Mouse (Mus musculus) heart, postnatal 0 days (tissue): ENCODE measurements at regions not wholly inside any gene's neighbourhood (a gene's known extent, or its start where the extent isn't known, plus 50 kb on each side); places are given as distances from the start of the nearest gene placed in this dataset.

Experiments used
- CTCF ChIP-seq: IDR thresholded peaks from 2 replicates; pipeline ENCODE4 v1.5.1; 2016; ENCODE audit warnings: antibody characterized with exemption, control low read depth, low read depth
- EP300 ChIP-seq: IDR thresholded peaks from 2 replicates; pipeline ENCODE4 v1.6.1; 2016; ENCODE audit warnings: antibody characterized with exemption, low read depth

- TF ChIP-seq CTCF (no peak), EP300 (no peak)
Observed at GRCm38 (mm10) chr6:118320021-118320525, 99.2 kb downstream of the Bms1 start.
